In the genomic region with DNA sequence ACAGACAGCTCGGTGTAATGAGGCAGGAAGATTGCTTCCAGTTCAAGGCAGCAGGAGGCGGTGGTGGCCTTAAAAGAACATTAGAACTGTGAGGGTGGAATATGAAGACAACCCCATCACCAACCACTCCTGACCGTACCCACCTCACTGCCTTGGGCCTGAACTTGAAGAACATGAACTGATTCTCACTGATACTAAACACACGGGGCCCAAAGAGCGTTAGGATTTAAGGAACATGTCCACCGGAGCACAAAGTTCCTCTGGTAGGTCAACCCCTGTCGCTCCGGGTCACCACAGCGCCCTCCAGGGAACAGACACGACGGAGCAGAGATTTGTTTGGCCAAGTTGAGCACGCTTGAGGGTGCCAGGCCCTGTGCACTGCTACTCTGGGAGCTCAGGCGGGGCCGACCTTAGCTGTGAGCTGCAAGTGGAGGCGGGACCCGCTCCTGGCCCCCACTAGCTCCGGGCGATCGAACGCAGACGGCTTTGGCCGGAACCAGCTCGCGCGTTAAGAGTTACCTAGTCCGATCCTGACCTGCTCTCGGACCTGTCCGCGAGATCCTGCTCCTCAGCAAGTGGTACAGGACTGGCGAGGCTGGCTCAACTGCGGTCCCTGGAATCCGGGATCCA, we compare ENCODE assay signal across 8 mouse cellular contexts. TPM values are rescaled to one million over a fixed set of nuclear protein-coding genes. Genes with fewer than 3 reads are reported as not detected.
DNase-seq lines count a peak whose midpoint lies in the region; ATAC-seq and TF ChIP-seq lines count a peak whose summit lies in the region.

No protein-coding gene starts in this region.

- peak; percentile 64 for TF ChIP-seq CTCF in layer of hippocampus, adult 2 months (conservative IDR thresholded peaks at IDR 0.05)
- peak; percentile 53 for TF ChIP-seq CTCF in hindbrain, postnatal 0 days (IDR thresholded peaks at IDR 0.05; ENCODE audit: low read depth)

- WGBS in forebrain, embryonic 16.5 days = under 1% methylated on average over 32 of the region's 32 CpGs
- under 1% methylated on average over 32 of the region's 32 CpGs for WGBS in hindbrain, postnatal 0 days
- WGBS in liver, embryonic 16.5 days (ENCODE audit: insufficient replicate concordance) = under 1% methylated on average over 32 of the region's 32 CpGs
- WGBS in neural tube, embryonic 13.5 days = under 1% methylated on average over 32 of the region's 32 CpGs

- H3K9ac ChIP-seq in forebrain, embryonic 16.5 days (replicated peaks; ENCODE audit: low read depth, low read length) = peak overlapping the region; percentile 74
- peak overlapping the region; percentile 72 for H3K9ac ChIP-seq in hindbrain, postnatal 0 days (replicated peaks; ENCODE audit: low read length)
- peak overlapping the region; percentile 64 for H3K9ac ChIP-seq in liver, embryonic 16.5 days (ENCODE audit: low read depth, low read length)
- H3K9ac ChIP-seq in neural tube, embryonic 13.5 days = peak overlapping the region; percentile 78

- no peaks in the 10 kb centered on the region for H3K9me3 ChIP-seq in forebrain, embryonic 16.5 days (ENCODE audit: control insufficient read depth, low read length)
- no peaks in the 10 kb centered on the region for H3K9me3 ChIP-seq in hindbrain, postnatal 0 days (ENCODE audit: low read length)
- H3K9me3 ChIP-seq in liver, embryonic 16.5 days (replicated peaks; ENCODE audit: control insufficient read depth, low read length) = no peaks in the 10 kb centered on the region
- no peaks in the 10 kb centered on the region for H3K9me3 ChIP-seq in neural tube, embryonic 13.5 days

- peak; percentile 26 to 48 for DNase-seq in layer of hippocampus, adult 2 months (ENCODE audit: low spot score in 2 of 2)
- DNase-seq in layer of hippocampus, postnatal 10 days (ENCODE audit: low spot score in 2 of 2) = no peak
- peak; percentile 85 for DNase-seq in adrenal gland, postnatal 10 days
- peak; percentile 62 for DNase-seq in hindbrain, postnatal 0 days (ENCODE audit: low spot score)
- DNase-seq in urinary bladder, adult 2 months (ENCODE audit: low spot score) = peak; percentile 88

- no peaks in the 10 kb centered on the region for H3K36me3 ChIP-seq in forebrain, embryonic 16.5 days (ENCODE audit: control insufficient read depth, insufficient read depth)
- H3K36me3 ChIP-seq in hindbrain, postnatal 0 days (ENCODE audit: insufficient read depth, low read length) = no peaks in the 10 kb centered on the region
- H3K36me3 ChIP-seq in liver, embryonic 16.5 days (ENCODE audit: control insufficient read depth, insufficient read depth) = no peaks in the 10 kb centered on the region
- no peaks in the 10 kb centered on the region for H3K36me3 ChIP-seq in neural tube, embryonic 13.5 days

- H3K27me3 ChIP-seq in forebrain, embryonic 16.5 days (replicated peaks; ENCODE audit: control insufficient read depth, insufficient read depth, low read length) = no peaks in the 10 kb centered on the region
- no peaks in the 10 kb centered on the region for H3K27me3 ChIP-seq in hindbrain, postnatal 0 days (ENCODE audit: insufficient read depth, low read length)
- no peaks in the 10 kb centered on the region for H3K27me3 ChIP-seq in liver, embryonic 16.5 days (ENCODE audit: control insufficient read depth, insufficient read depth, low read depth, low read length)
- H3K27me3 ChIP-seq in neural tube, embryonic 13.5 days = 0 out of 2 replicates have a peak, but pooled peaks cover 3% of the 10 kb centered on the region

- peak; percentile 81 for ATAC-seq in forebrain, embryonic 16.5 days
- ATAC-seq in hindbrain, postnatal 0 days = peak; percentile 36
- ATAC-seq in liver, embryonic 16.5 days (ENCODE audit: low read depth) = peak; percentile 64
- ATAC-seq in neural tube, embryonic 13.5 days (ENCODE audit: low read depth) = peak; percentile 83

- H3K27ac ChIP-seq in layer of hippocampus, adult 2 months = peak overlapping the region; percentile 95
- peak overlapping the region; percentile 23 for H3K27ac ChIP-seq in forebrain, embryonic 16.5 days (ENCODE audit: low read length)
- peak overlapping the region; percentile 74 for H3K27ac ChIP-seq in hindbrain, postnatal 0 days
- peak overlapping the region; percentile 67 for H3K27ac ChIP-seq in liver, embryonic 16.5 days (ENCODE audit: low read length)
- H3K27ac ChIP-seq in neural tube, embryonic 13.5 days (replicated peaks) = peak overlapping the region; percentile 81

- H3K4me3 ChIP-seq in layer of hippocampus, adult 2 months = peak overlapping the region; percentile 89
- H3K4me3 ChIP-seq in forebrain, embryonic 16.5 days (replicated peaks; ENCODE audit: low read length) = peak overlapping the region; percentile 90
- peak overlapping the region; percentile 57 for H3K4me3 ChIP-seq in hindbrain, postnatal 0 days (ENCODE audit: low read length)
- H3K4me3 ChIP-seq in liver, embryonic 16.5 days (ENCODE audit: low read depth, low read length) = peak overlapping the region; percentile 70
- peak overlapping the region; percentile 71 for H3K4me3 ChIP-seq in neural tube, embryonic 13.5 days

- 0 out of 2 replicates have a peak, but pooled peaks cover 4% of the 10 kb centered on the region for H3K4me1 ChIP-seq in forebrain, embryonic 16.5 days (replicated peaks; ENCODE audit: control insufficient read depth, insufficient read depth, low read length)
- H3K4me1 ChIP-seq in hindbrain, postnatal 0 days (ENCODE audit: insufficient read depth, low read length) = no peaks in the 10 kb centered on the region
- peaks cover 34% of the 10 kb centered on the region for H3K4me1 ChIP-seq in liver, embryonic 16.5 days (ENCODE audit: control insufficient read depth, low read depth, low read length)
- peaks cover 26% of the 10 kb centered on the region for H3K4me1 ChIP-seq in neural tube, embryonic 13.5 days (replicated peaks)

- H3K4me2 ChIP-seq in forebrain, embryonic 16.5 days (ENCODE audit: low read length) = peak overlapping the region; percentile 68
- H3K4me2 ChIP-seq in hindbrain, postnatal 0 days (ENCODE audit: low read depth, low read length) = peak overlapping the region; percentile 75
- H3K4me2 ChIP-seq in liver, embryonic 16.5 days (ENCODE audit: low read depth, low read length) = peak overlapping the region; percentile 85
- H3K4me2 ChIP-seq in neural tube, embryonic 13.5 days = peak overlapping the region; percentile 90

RNA-seq across cellular contexts. Expression of gene Fam234a, which starts 0.5 kb away (rescaled TPM):
- total RNA-seq in layer of hippocampus, adult 2 months (2021) = 10 to 100 TPM; 18.8 to 21.0 TPM
- 10 to 100 TPM; 19.9 to 23.3 TPM for total RNA-seq in layer of hippocampus, postnatal 10 days (2021)
- 100 to 1,000 TPM in 1 of 2 experiments, 10 to 100 TPM in 1; 91.9 to 103 TPM for total RNA-seq in adrenal gland, postnatal 10 days (2021)
- polyA plus RNA-seq in forebrain, embryonic 16.5 days (2015; fragmentation: Nextera tagmentation; extraction: Ambion mirVana) = 23.9 and 25.5 TPM in 2 replicates
- 42.4 and 42.6 TPM in 2 replicates for total RNA-seq in hindbrain, postnatal 0 days (2014; rRNA removed)
- polyA plus RNA-seq in hindbrain, postnatal 0 days (2015; fragmentation: Nextera tagmentation; extraction: Ambion mirVana) = 34.9 and 37.5 TPM in 2 replicates
- polyA plus RNA-seq in liver, embryonic 16.5 days (2015; fragmentation: Nextera tagmentation; extraction: Ambion mirVana) = 18.5 and 21.4 TPM in 2 replicates
- 33.7 and 35.3 TPM in 2 replicates for polyA plus RNA-seq in neural tube, embryonic 13.5 days (2015; fragmentation: Nextera tagmentation; extraction: Ambion mirVana)
- polyA plus RNA-seq in urinary bladder, adult 2 months (2012; rRNA removed) = 89.4 and 106 TPM in 2 replicates

RNA-seq across cellular contexts. Expression of gene Luc7l, which starts 9.1 kb away (rescaled TPM):
- 10 to 100 TPM; 87.5 to 91.9 TPM for total RNA-seq in layer of hippocampus, adult 2 months (2021)
- total RNA-seq in layer of hippocampus, postnatal 10 days (2021) = 10 to 100 TPM; 85.3 to 93.4 TPM
- 10 to 100 TPM; 44.7 to 62.8 TPM for total RNA-seq in adrenal gland, postnatal 10 days (2021)
- polyA plus RNA-seq in forebrain, embryonic 16.5 days (2015; fragmentation: Nextera tagmentation; extraction: Ambion mirVana) = 123 and 124 TPM in 2 replicates
- 81.8 and 82.7 TPM in 2 replicates for total RNA-seq in hindbrain, postnatal 0 days (2014; rRNA removed)
- 84.5 and 91.1 TPM in 2 replicates for polyA plus RNA-seq in hindbrain, postnatal 0 days (2015; fragmentation: Nextera tagmentation; extraction: Ambion mirVana)
- polyA plus RNA-seq in liver, embryonic 16.5 days (2015; fragmentation: Nextera tagmentation; extraction: Ambion mirVana) = 25.4 and 26.8 TPM in 2 replicates
- 113 and 116 TPM in 2 replicates for polyA plus RNA-seq in neural tube, embryonic 13.5 days (2015; fragmentation: Nextera tagmentation; extraction: Ambion mirVana)
- polyA plus RNA-seq in urinary bladder, adult 2 months (2012; rRNA removed) = 51.1 and 65.5 TPM in 2 replicates

RNA-seq across cellular contexts. Expression of gene Arhgdig, which starts 36.0 kb away (rescaled TPM):
- 10 to 100 TPM; 59.4 to 61.4 TPM for total RNA-seq in layer of hippocampus, adult 2 months (2021)
- total RNA-seq in layer of hippocampus, postnatal 10 days (2021) = 100 to 1,000 TPM; 199 to 205 TPM
- 10 to 100 TPM in 1 of 2 experiments, 1 to 10 TPM in 1; 8.6 to 15.8 TPM for total RNA-seq in adrenal gland, postnatal 10 days (2021)
- polyA plus RNA-seq in forebrain, embryonic 16.5 days (2015; fragmentation: Nextera tagmentation; extraction: Ambion mirVana) = 40.9 and 69.2 TPM in 2 replicates
- 280 and 290 TPM in 2 replicates for total RNA-seq in hindbrain, postnatal 0 days (2014; rRNA removed)
- 376 and 384 TPM in 2 replicates for polyA plus RNA-seq in hindbrain, postnatal 0 days (2015; fragmentation: Nextera tagmentation; extraction: Ambion mirVana)
- 3.3 TPM in 2 replicates for polyA plus RNA-seq in liver, embryonic 16.5 days (2015; fragmentation: Nextera tagmentation; extraction: Ambion mirVana)
- polyA plus RNA-seq in neural tube, embryonic 13.5 days (2015; fragmentation: Nextera tagmentation; extraction: Ambion mirVana) = 102 and 117 TPM in 2 replicates
- polyA plus RNA-seq in urinary bladder, adult 2 months (2012; rRNA removed) = 7.2 and 12.5 TPM in 2 replicates

RNA-seq across cellular contexts. Expression of gene Rgs11, which starts 40.8 kb away (rescaled TPM):
- total RNA-seq in layer of hippocampus, adult 2 months (2021) = 10 to 100 TPM; 49.2 to 56.9 TPM
- total RNA-seq in layer of hippocampus, postnatal 10 days (2021) = 10 to 100 TPM; 63.0 to 81.1 TPM
- 10 to 100 TPM in 1 of 2 experiments, 1 to 10 TPM in 1; 8.7 to 21.2 TPM for total RNA-seq in adrenal gland, postnatal 10 days (2021)
- polyA plus RNA-seq in forebrain, embryonic 16.5 days (2015; fragmentation: Nextera tagmentation; extraction: Ambion mirVana) = 5.9 and 9.5 TPM in 2 replicates
- 35.8 and 38.5 TPM in 2 replicates for total RNA-seq in hindbrain, postnatal 0 days (2014; rRNA removed)
- polyA plus RNA-seq in hindbrain, postnatal 0 days (2015; fragmentation: Nextera tagmentation; extraction: Ambion mirVana) = 20.5 and 28.5 TPM in 2 replicates
- 0.48 and 0.63 TPM in 2 replicates for polyA plus RNA-seq in liver, embryonic 16.5 days (2015; fragmentation: Nextera tagmentation; extraction: Ambion mirVana)
- 11.5 and 15.9 TPM in 2 replicates for polyA plus RNA-seq in neural tube, embryonic 13.5 days (2015; fragmentation: Nextera tagmentation; extraction: Ambion mirVana)
- polyA plus RNA-seq in urinary bladder, adult 2 months (2012; rRNA removed) = 46.4 and 47.9 TPM in 2 replicates

RNA-seq across cellular contexts. Expression of gene Pdia2, which starts 44.7 kb away (rescaled TPM):
- total RNA-seq in layer of hippocampus, adult 2 months (2021) = under 1 TPM in 1 of 2 experiments, not detected in 1; 0.61 TPM
- under 1 TPM; 0.29 to 0.89 TPM for total RNA-seq in layer of hippocampus, postnatal 10 days (2021)
- 1 to 10 TPM; 1.4 to 2.2 TPM for total RNA-seq in adrenal gland, postnatal 10 days (2021)
- polyA plus RNA-seq in forebrain, embryonic 16.5 days (2015; fragmentation: Nextera tagmentation; extraction: Ambion mirVana) = not detected in 2 replicates
- total RNA-seq in hindbrain, postnatal 0 days (2014; rRNA removed) = not detected in 2 replicates
- 0.09 and 0.66 TPM in 2 replicates for polyA plus RNA-seq in hindbrain, postnatal 0 days (2015; fragmentation: Nextera tagmentation; extraction: Ambion mirVana)
- polyA plus RNA-seq in liver, embryonic 16.5 days (2015; fragmentation: Nextera tagmentation; extraction: Ambion mirVana) = 55.6 and 65.1 TPM in 2 replicates
- 0.45 TPM in 1 of 2 replicates, not detected in the other for polyA plus RNA-seq in neural tube, embryonic 13.5 days (2015; fragmentation: Nextera tagmentation; extraction: Ambion mirVana)
- 0.41 and 0.72 TPM in 2 replicates for polyA plus RNA-seq in urinary bladder, adult 2 months (2012; rRNA removed)

Comparison
In these comparisons a context has a peak if more than half of its experiments do, and no peak if none do; other contexts are left out.
1. DNase-seq: peak in layer of hippocampus, adult 2 months (2 of 2), adrenal gland, postnatal 10 days (single experiment), hindbrain, postnatal 0 days (single experiment) and urinary bladder, adult 2 months (single experiment); none in layer of hippocampus, postnatal 10 days (0 of 2).
2. H3K27ac ChIP-seq: peak in every context shown above with its lines; median percentile 95 in layer of hippocampus, adult 2 months; 81 in neural tube, embryonic 13.5 days; 74 in hindbrain, postnatal 0 days; 67 in liver, embryonic 16.5 days; 23 in forebrain, embryonic 16.5 days.
3. Peak in every context shown above with its lines, with median percentiles within 50 percentile points of each other: H3K4me3 ChIP-seq, ATAC-seq, H3K4me2 ChIP-seq and H3K9ac ChIP-seq.